Mouse (Mus musculus) midbrain, embryonic 11.5 days (tissue): ENCODE measurements around the gene Gopc. TPM values are rescaled to one million over a fixed set of nuclear protein-coding genes. Genes with fewer than 3 reads are reported as not detected.

Experiments used
- ATAC-seq: fragments of 200-750 bp; cut with Nextera tagmentation; 2 replicates; pipeline ENCODE4 v1.8.0; 2017; ENCODE audit warnings: moderate TSS enrichment, moderate library complexity; ENCODE audit not compliant: low FRiP score
- DNase-seq: peaks from one replicate; pipeline ENCODE4 v3.0.0; 2015; ENCODE audit warnings: low spot score; ENCODE audit errors: missing footprints
- H3K27ac ChIP-seq: fragments of 300-500 bp; sonication (generic); 2 replicates; pipeline ENCODE4 v1.5.1; 2014; ENCODE audit warnings: low read depth, low read length
- H3K27me3 ChIP-seq: fragments of 300-500 bp; sonication (generic); 2 replicates; pipeline ENCODE4 v1.6.1; 2014; ENCODE audit warnings: mild to moderate bottlenecking, low read length, moderate library complexity, mixed read lengths; ENCODE audit not compliant: control insufficient read depth, insufficient read depth
- H3K36me3 ChIP-seq: fragments of 300-500 bp; sonication (generic); 2 replicates; pipeline ENCODE4 v1.6.1; 2014; ENCODE audit warnings: mild to moderate bottlenecking, low read length, moderate library complexity, mixed read lengths; ENCODE audit not compliant: control insufficient read depth, insufficient read depth
- H3K4me1 ChIP-seq: fragments of 300-500 bp; sonication (generic); 2 replicates; pipeline ENCODE4 v1.6.1; 2014; ENCODE audit warnings: low read length; ENCODE audit not compliant: control insufficient read depth, insufficient read depth
- H3K4me2 ChIP-seq: fragments of 300-500 bp; sonication (generic); 2 replicates; pipeline ENCODE4 v1.6.1; 2014; ENCODE audit warnings: mild to moderate bottlenecking, moderate library complexity
- H3K4me3 ChIP-seq: fragments of 300-500 bp; sonication (generic); 2 replicates; pipeline ENCODE4 v1.5.1; 2014; ENCODE audit warnings: low read depth, low read length
- H3K9ac ChIP-seq: fragments of 300-500 bp; sonication (generic); 2 replicates; pipeline ENCODE4 v1.6.1; 2014; ENCODE audit warnings: low read length
- H3K9me3 ChIP-seq: fragments of 300-500 bp; sonication (generic); 2 replicates; pipeline ENCODE4 v1.6.1; 2016; ENCODE audit warnings: low read length; ENCODE audit not compliant: control insufficient read depth
- WGBS: fragments of 180-500 bp; shearing (Covaris S2); extraction: QIAGEN DNeasy Blood & Tissue Kit; methylation state at CpG from one replicate; pipeline ENCODE4 v1.1.7; 2014; 5-methylcytosine and 5-hydroxymethylcytosine counted together
- polyA plus RNA-seq: library from polyadenylated mRNA; unstranded; fragments of >200 nt; fragmentation: Nextera tagmentation; extraction: Ambion mirVana; gene quantifications from 2 replicates; pipeline ENCODE4 v1.2.1, GENCODE M21; 2014

The Gopc gene
- polyA plus RNA-seq, 1 experiment from 2014 or later: 15.9 TPM

GRCm38 (mm10) chr10:52418931-52419330, 37.0 kb upstream of the Gopc start:
- WGBS: 74% methylated on average over 5 of the region's 5 CpGs
- no peak for ATAC-seq

DNA sequence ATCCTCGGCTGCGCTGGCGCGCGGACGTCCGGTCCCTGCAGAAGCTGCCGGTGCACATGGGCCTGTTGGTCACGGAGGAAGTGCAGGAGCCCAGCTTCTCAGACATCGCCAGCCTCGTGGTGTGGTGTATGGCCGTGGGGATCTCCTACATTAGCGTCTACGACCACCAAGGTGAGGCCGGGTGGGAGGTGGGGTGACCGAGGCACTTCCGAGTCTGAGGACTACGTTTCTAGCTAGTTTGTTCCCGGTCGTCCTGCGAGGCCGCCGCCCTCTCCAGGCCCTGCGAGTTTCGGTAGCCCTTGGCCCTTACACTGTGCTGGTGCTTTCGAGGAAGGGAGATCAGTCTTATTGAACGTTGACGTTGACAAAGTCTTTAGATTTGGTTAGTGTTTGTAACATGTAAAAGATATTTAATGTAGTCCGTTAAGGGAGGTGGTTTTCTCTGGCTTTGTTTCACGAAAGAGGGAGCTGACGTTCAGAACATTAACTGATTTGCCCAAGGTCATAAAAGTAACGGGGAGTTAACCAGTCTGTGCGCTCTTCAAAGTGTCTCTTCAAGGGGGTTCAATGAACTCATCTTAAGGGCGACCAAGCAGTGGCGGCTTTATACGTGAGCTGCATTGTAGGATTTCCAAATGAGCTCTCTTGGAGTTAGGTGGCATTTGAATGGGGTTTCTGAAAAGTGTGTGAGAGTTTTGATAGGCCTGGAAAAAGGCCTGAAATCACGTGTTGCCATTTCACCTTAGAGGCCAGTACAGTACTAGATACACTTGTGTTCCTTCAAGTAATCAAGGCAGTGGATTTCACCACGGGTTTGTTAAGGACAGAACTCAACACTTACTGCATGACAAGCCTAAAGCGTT, 36.3 kb upstream of the Gopc start:
- Histone ChIP-seq H3K9ac (peak overlapping the region; percentile 91), H3K27me3 (no peaks in the 10 kb centered on the region), H3K4me1 (peaks cover 10% of the 10 kb centered on the region), H3K4me3 (peak overlapping the region; percentile 95), H3K27ac (peak overlapping the region; percentile 67), H3K36me3 (no peaks in the 10 kb centered on the region), H3K9me3 (no peaks in the 10 kb centered on the region), H3K4me2 (peak overlapping the region; percentile 68)
- WGBS: 3% methylated on average over 39 of the region's 39 CpGs
- ATAC-seq: peak; percentile 59
- no peak for DNase-seq

More at GRCm38 (mm10) chr10:52418931-52419330, 37.0 kb upstream of the Gopc start:
- H3K4me3 ChIP-seq: peak overlapping the region; percentile 95
- no peak for DNase-seq
- peak overlapping the region; percentile 68 for H3K4me2 ChIP-seq
- no peak overlapping the region for H3K27ac ChIP-seq
- H3K9ac ChIP-seq: peak overlapping the region; percentile 91
- no peaks in the 10 kb centered on the region for H3K9me3 ChIP-seq
- H3K27me3 ChIP-seq: no peaks in the 10 kb centered on the region
- H3K4me1 ChIP-seq: peaks cover 10% of the 10 kb centered on the region
- H3K36me3 ChIP-seq: no peaks in the 10 kb centered on the region

- peak within 1 kb of the TSS; percentile 95 for H3K4me3 ChIP-seq
- H3K27ac ChIP-seq: peak within 1 kb of the TSS; percentile 67
- under 1% methylated on average over 71 of the region's 79 CpGs for WGBS
These were observed 35.5 kb upstream of the Gopc start, which contains the start of gene Nus1 for GRCm38 (mm10) chr10:52417299-52417997. Gene Nus1, plus strand, starts transcription at chr10:52417547.

DNA sequence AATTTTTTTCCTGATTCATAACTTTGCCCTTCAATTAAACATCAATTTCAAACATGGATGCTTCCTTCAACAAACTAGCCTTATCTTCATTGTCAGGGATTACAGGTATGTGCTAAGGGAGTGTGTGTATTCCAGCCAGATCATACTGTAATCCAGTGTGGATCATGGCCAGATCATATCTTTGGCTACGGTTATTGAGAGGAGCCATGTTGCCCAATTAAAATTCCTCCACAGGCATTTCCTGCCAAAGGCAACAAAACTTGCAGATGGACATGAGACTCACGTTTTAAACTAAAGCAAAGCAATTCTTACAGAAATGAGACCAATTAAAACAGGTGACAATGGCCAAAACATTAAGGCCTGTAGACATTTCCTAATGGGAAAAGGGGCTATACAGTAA, 34.5 kb upstream of the Gopc start:
- Histone ChIP-seq H3K9me3 (no peaks in the 10 kb centered on the region), H3K4me1 (peaks cover 10% of the 10 kb centered on the region), H3K4me2 (peak overlapping the region; percentile 39; the same call in 1 of the 2 replicates), H3K36me3 (no peaks in the 10 kb centered on the region), H3K27ac (no peak overlapping the region), H3K9ac (peak overlapping the region; percentile 58; the same call in 1 of the 2 replicates), H3K4me3 (no peak overlapping the region), H3K27me3 (no peaks in the 10 kb centered on the region)
- DNase-seq: no peak
- ATAC-seq: no peak
- WGBS: 88% methylated on average over 2 of the region's 2 CpGs

More at GRCm38 (mm10) chr10:52417299-52417997, 35.5 kb upstream of the Gopc start, which contains the start of gene Nus1:
- H3K27me3 ChIP-seq: no peaks in the 10 kb centered on the region
- peaks cover 10% of the 10 kb centered on the region for H3K4me1 ChIP-seq
- H3K36me3 ChIP-seq: no peaks in the 10 kb centered on the region
- H3K4me2 ChIP-seq: peak within 1 kb of the TSS; percentile 68
- ATAC-seq: peak; percentile 99
- DNase-seq: peak; percentile 99
- H3K9ac ChIP-seq: peak within 1 kb of the TSS; percentile 91
- no peaks in the 10 kb centered on the region for H3K9me3 ChIP-seq

GRCm38 (mm10) chr10:52415020-52415419, 33.1 kb upstream of the Gopc start:
- Histone ChIP-seq H3K36me3 (no peaks in the 10 kb centered on the region), H3K4me1 (peaks cover 10% of the 10 kb centered on the region), H3K4me3 (no peak overlapping the region), H3K27ac (no peak overlapping the region), H3K4me2 (no peak overlapping the region), H3K9me3 (no peaks in the 10 kb centered on the region), H3K27me3 (no peaks in the 10 kb centered on the region), H3K9ac (no peak overlapping the region)
- DNase-seq (no peak), ATAC-seq (no peak)
- 84% methylated on average over 2 of the region's 2 CpGs for WGBS

DNA sequence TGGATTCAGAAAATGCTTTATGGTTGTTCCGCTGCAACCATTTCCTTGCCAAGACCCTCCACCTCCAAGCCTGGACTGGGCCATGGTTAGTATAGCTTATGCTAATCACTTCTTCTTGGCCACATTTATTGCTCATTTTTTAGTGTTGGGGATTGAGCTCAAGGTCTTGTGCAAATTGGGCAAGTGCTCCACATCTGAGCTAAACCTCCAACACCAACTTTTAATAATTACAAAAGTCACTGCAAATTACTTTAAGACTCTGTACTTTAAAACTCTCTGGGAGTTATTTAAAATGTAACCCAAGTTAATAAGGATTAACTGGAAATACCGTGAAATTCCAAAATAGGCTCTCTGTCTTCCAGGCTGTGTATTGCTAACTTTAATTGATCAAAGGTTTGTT, 25.6 kb upstream of the Gopc start:
- H3K27me3 ChIP-seq: no peaks in the 10 kb centered on the region
- 80% methylated on average over 2 of the region's 2 CpGs for WGBS

DNA sequence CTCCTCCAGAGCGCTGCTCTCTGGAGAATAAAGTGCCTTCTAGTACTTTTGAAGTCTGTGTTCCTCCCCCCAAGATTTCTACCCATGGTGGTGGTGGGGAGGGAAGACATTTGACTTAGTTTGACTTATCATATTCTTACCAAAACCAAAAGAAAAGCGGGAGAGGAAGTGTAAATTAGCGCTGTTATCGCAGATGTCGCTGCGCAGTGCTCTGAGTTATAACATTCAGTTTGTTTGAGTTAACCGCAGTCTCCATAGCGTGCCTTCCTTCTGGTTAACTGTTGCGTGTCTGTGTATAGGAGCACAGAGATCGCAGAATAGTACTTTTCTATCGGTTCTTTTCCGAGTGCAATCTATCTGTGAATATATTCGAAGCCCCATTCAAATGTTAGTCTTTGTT, 23.2 kb upstream of the Gopc start:
- H3K27me3 ChIP-seq: no peaks in the 10 kb centered on the region
- ATAC-seq (no peak), DNase-seq (no peak)
- H3K9me3 ChIP-seq: no peaks in the 10 kb centered on the region
- H3K4me1 ChIP-seq: no peaks in the 10 kb centered on the region
- H3K4me2 ChIP-seq: no peak overlapping the region
- no peak overlapping the region for H3K27ac ChIP-seq
- H3K36me3 ChIP-seq: no peaks in the 10 kb centered on the region
- no peak overlapping the region for H3K4me3 ChIP-seq
- no peak overlapping the region for H3K9ac ChIP-seq
- WGBS: 91% methylated on average over 13 of the region's 13 CpGs

More for the DNA sequence above, 25.6 kb upstream of the Gopc start:
- H3K9me3 ChIP-seq: no peaks in the 10 kb centered on the region
- H3K27ac ChIP-seq: no peak overlapping the region
- no peaks in the 10 kb centered on the region for H3K4me1 ChIP-seq
- H3K36me3 ChIP-seq: no peaks in the 10 kb centered on the region
- no peak for ATAC-seq
- no peak overlapping the region for H3K4me3 ChIP-seq
- no peak overlapping the region for H3K9ac ChIP-seq
- no peak for DNase-seq
- H3K4me2 ChIP-seq: no peak overlapping the region

DNA sequence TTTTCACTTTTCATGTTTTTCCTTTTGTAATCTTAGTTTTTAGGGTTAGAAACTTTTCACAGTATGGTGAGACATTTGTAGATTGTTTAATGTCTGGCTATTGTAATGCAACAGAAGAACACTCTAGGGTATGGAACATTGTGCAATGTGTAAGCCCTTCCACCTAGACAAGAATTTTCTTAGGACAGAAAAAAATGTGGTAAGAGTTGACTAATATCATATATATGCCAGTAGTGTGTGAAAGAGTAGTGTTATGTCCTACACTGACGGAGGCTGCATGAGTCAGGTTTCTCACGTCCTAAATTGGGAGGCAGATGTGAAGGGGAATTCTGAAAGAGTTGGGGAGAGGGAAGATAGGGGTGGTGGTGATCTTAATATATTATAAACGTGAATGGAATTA, 17.8 kb upstream of the Gopc start:
- Histone ChIP-seq H3K9me3 (no peaks in the 10 kb centered on the region), H3K27ac (no peak overlapping the region), H3K27me3 (no peaks in the 10 kb centered on the region), H3K9ac (no peak overlapping the region), H3K4me2 (no peak overlapping the region), H3K36me3 (no peaks in the 10 kb centered on the region), H3K4me3 (no peak overlapping the region), H3K4me1 (no peaks in the 10 kb centered on the region)
- DNase-seq (no peak), ATAC-seq (no peak)
- WGBS: 76% methylated on average over 3 of the region's 3 CpGs

DNA sequence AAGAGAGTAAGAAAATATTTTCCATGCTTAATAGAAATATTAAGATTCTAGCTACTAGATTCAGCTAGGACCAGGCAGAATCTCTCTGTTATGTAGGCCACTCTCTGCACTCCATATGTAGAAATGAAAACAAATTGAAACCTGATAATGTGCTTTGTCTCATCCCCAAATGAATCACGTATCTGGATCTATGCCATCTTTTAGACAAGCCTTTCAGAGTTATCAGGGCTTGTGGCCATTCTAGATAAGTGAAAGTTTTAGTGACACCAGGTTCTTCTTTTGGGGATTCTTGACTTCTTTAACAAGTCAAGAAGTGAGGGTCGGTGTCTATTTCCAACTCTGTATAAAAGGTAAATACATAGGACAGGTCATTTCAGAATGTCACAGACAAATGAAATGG, 16.8 kb upstream of the Gopc start:
- H3K9me3 ChIP-seq: no peaks in the 10 kb centered on the region
- no peak overlapping the region for H3K27ac ChIP-seq
- 82% methylated on average over 2 of the region's 2 CpGs for WGBS

More for the DNA sequence above, 16.8 kb upstream of the Gopc start:
- no peaks in the 10 kb centered on the region for H3K36me3 ChIP-seq
- no peak overlapping the region for H3K4me3 ChIP-seq
- no peak overlapping the region for H3K4me2 ChIP-seq
- H3K9ac ChIP-seq: no peak overlapping the region
- ATAC-seq (no peak), DNase-seq (no peak)
- H3K4me1 ChIP-seq: no peaks in the 10 kb centered on the region
- no peaks in the 10 kb centered on the region for H3K27me3 ChIP-seq
